Mouse (Mus musculus) myocyte (in vitro differentiated cells): ENCODE data around the gene Lpp. TPM values are rescaled to one million over a fixed set of nuclear protein-coding genes. Genes with fewer than 3 reads are reported as not detected.

Experiments
- H3K27me3 ChIP-seq: one replicate; pipeline ENCODE4 v1.6.1; 2011; ENCODE audit not compliant: control insufficient read depth, insufficient read depth, insufficient read length
- H3K36me3 ChIP-seq: one replicate; pipeline ENCODE4 v1.6.1; 2011; ENCODE audit not compliant: control insufficient read depth, insufficient read depth
- H3K4me2 ChIP-seq: one replicate; pipeline ENCODE4 v1.6.1; 2011; ENCODE audit warnings: low read depth, control low read depth
- H3K4me3 ChIP-seq: one replicate; pipeline ENCODE4 v1.5.1; 2011; ENCODE audit warnings: mild to moderate bottlenecking, control low read depth, moderate library complexity
- H3K79me2 ChIP-seq: one replicate; pipeline ENCODE4 v1.6.1; 2011; ENCODE audit not compliant: control insufficient read depth, insufficient read depth
- H3ac ChIP-seq: one replicate; pipeline ENCODE4 v1.6.1; 2011; ENCODE audit not compliant: control insufficient read depth, insufficient read length
- CEBPB ChIP-seq: IDR thresholded peaks from 2 replicates; pipeline ENCODE4 v1.6.1; 2011; ENCODE audit warnings: mild to moderate bottlenecking, moderate library complexity; ENCODE audit not compliant: poor library complexity, insufficient read depth, severe bottlenecking
- E2F4 ChIP-seq: IDR thresholded peaks from one replicate; pipeline ENCODE4 v1.6.1; 2011; ENCODE audit warnings: mild to moderate bottlenecking, control low read depth, moderate library complexity; ENCODE audit not compliant: insufficient read depth
- MAX ChIP-seq: IDR thresholded peaks from one replicate; pipeline ENCODE4 v1.6.1; 2011; ENCODE audit warnings: low read depth, mild to moderate bottlenecking, control low read depth
- MYOD1 ChIP-seq, 3 experiments: IDR thresholded peaks; one replicate each; pipeline ENCODE4 v1.6.1; 2011; ENCODE audit warnings: control low read depth in 2 of 3, low read depth in 2 of 3, mild to moderate bottlenecking in 2 of 3, moderate library complexity in 1 of 3; ENCODE audit not compliant: insufficient read length in 2 of 3, control insufficient read depth in 1 of 3
- MYOG ChIP-seq, 3 experiments: IDR thresholded peaks; one replicate each; pipeline ENCODE4 v1.6.1; 2011; ENCODE audit warnings: control low read depth in 2 of 3, low read depth in 2 of 3, mild to moderate bottlenecking in 2 of 3; ENCODE audit not compliant: insufficient read length in 2 of 3, control insufficient read depth in 1 of 3, insufficient read depth in 1 of 3
- POLR2A ChIP-seq: IDR thresholded peaks from one replicate; pipeline ENCODE4 v1.6.1; 2011; ENCODE audit warnings: low read depth, mild to moderate bottlenecking, control low read depth, moderate library complexity; ENCODE audit not compliant: insufficient read length
- POLR2AphosphoS2 ChIP-seq: IDR thresholded peaks from one replicate; pipeline ENCODE4 v1.6.1; 2011; ENCODE audit warnings: low read depth, control low read depth; ENCODE audit not compliant: insufficient read length
- REST ChIP-seq: IDR thresholded peaks from one replicate; pipeline ENCODE4 v1.6.1; 2011; ENCODE audit warnings: mild to moderate bottlenecking, control low read depth, moderate library complexity; ENCODE audit not compliant: insufficient read depth, insufficient read length
- SRF ChIP-seq: IDR thresholded peaks from one replicate; pipeline ENCODE4 v1.6.1; 2011; ENCODE audit warnings: low read depth; ENCODE audit not compliant: control insufficient read depth, insufficient read length
- TCF12 ChIP-seq: IDR thresholded peaks from one replicate; pipeline ENCODE4 v1.6.1; 2011; ENCODE audit warnings: mild to moderate bottlenecking, control low read depth; ENCODE audit not compliant: poor library complexity, insufficient read depth, severe bottlenecking
- TCF3 ChIP-seq: IDR thresholded peaks from one replicate; pipeline ENCODE4 v1.6.1; 2011; ENCODE audit warnings: low read depth, control low read depth; ENCODE audit not compliant: insufficient read length
- USF1 ChIP-seq: IDR thresholded peaks from one replicate; pipeline ENCODE4 v1.6.1; 2011; ENCODE audit warnings: low read depth, mild to moderate bottlenecking, control low read depth, moderate library complexity
- polyA plus RNA-seq: library from polyadenylated mRNA; unstranded; fragments of >200 nt; fragmentation: generic; extraction: Trizol; gene quantifications from one replicate; pipeline ENCODE4 v1.2.1, GENCODE M21; 2012; ENCODE audit warnings: missing spikeins

The Lpp gene
- polyA plus RNA-seq, 1 experiment, result 4.8 TPM

DNA sequence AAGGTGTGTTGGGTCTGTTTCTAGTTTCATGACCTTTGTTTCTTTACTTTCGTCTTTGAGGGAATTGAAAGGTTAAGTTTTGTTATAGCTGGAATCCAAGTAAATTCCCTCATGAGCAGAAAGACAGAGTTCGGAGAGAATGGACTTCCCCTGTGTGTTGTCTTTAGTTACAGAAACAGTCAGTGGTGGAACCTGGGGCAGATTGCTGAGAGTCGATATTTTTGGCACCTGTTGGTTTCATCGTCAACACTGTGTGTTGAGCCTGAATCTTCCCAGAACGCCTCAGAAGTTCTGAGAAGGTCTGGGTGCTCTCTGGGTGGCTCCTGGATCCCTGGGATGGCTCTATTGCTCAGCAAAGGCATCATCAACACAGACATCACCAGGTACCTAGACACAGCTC is 201.2 kb downstream of the Lpp start:
- no peaks in the 10 kb centered on the region for H3K36me3 ChIP-seq

DNA sequence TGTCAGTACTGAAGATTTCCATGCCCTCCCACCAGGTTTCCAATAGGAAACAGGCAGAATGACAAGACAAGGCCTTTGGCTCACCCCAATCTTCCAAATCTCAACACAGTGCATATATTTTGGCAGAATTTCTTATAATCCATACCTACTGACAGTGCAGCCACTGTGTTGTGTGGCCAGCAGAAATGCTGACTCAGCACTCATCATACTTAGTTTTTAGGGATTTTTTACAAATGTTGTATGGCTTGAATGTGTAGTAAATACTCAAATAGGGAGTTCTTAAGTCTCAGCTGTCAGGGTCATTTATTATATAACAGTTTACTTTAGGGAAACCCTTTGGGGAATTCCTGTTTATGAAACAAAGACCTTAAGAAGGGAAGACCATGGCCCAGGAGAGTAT is 202.2 kb downstream of the Lpp start:
- peaks cover 3% of the 10 kb centered on the region for H3K79me2 ChIP-seq
- TF ChIP-seq CEBPB, result no peak
- no peak for TF ChIP-seq MAX
- TF ChIP-seq E2F4, result no peak
- no peak for TF ChIP-seq MYOD1 (IDR thresholded peaks at IDR 0.05; ENCODE audit: control insufficient read depth in 1 of 3, insufficient read length in 2 of 3, low read depth in 2 of 3)
- TF ChIP-seq MYOG (IDR thresholded peaks at IDR 0.05; ENCODE audit: control insufficient read depth in 1 of 3, insufficient read depth in 1 of 3, insufficient read length in 2 of 3, low read depth in 2 of 3), result no peak
- H3K27me3 ChIP-seq, result no peaks in the 10 kb centered on the region
- no peak overlapping the region for H3K4me3 ChIP-seq
- no peak overlapping the region for H3K4me2 ChIP-seq
- no peaks in the 10 kb centered on the region for H3K36me3 ChIP-seq
- no peak overlapping the region for H3ac ChIP-seq

More for the DNA sequence above, 201.2 kb downstream of the Lpp start:
- Histone ChIP-seq H3K4me3 (no peak overlapping the region), H3K79me2 (no peaks in the 10 kb centered on the region), H3K4me2 (no peak overlapping the region), H3ac (no peak overlapping the region), H3K27me3 (no peaks in the 10 kb centered on the region)
- TF ChIP-seq USF1 (no peak), MYOG (IDR thresholded peaks at IDR 0.05; ENCODE audit: control insufficient read depth in 1 of 3, insufficient read depth in 1 of 3, insufficient read length in 2 of 3, low read depth in 2 of 3) (no peak), SRF (no peak), MAX (no peak), REST (no peak), E2F4 (no peak), TCF12 (no peak), POLR2AphosphoS2 (no peak), MYOD1 (IDR thresholded peaks at IDR 0.05; ENCODE audit: control insufficient read depth in 1 of 3, insufficient read length in 2 of 3, low read depth in 2 of 3) (no peak), POLR2A (no peak), CEBPB (no peak), TCF3 (no peak)

DNA sequence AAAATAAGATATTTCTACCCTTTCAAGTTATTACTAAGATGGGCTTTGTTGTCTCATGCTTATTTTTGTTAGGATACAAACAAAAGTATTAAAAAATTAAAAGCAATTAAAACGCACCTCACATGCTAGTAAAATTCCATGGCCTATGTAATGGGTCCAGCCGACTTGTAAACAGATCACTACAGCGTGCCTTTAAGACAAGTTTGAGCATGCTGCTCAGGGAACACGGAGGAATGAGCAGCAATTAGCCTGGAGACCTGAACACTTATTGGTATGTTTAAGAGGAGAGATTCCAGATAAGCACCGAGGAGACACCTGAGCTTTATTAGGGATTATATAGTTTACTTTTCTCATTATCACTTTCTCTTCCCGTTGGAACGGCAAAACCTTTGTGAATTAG is 205.3 kb downstream of the Lpp start:
- Histone ChIP-seq H3K4me2 (no peak overlapping the region), H3K27me3 (no peaks in the 10 kb centered on the region), H3K79me2 (peaks cover 16% of the 10 kb centered on the region), H3K4me3 (no peak overlapping the region), H3K36me3 (no peaks in the 10 kb centered on the region), H3ac (no peak overlapping the region)
- TF ChIP-seq USF1, result no peak
- no peak for TF ChIP-seq POLR2A

DNA sequence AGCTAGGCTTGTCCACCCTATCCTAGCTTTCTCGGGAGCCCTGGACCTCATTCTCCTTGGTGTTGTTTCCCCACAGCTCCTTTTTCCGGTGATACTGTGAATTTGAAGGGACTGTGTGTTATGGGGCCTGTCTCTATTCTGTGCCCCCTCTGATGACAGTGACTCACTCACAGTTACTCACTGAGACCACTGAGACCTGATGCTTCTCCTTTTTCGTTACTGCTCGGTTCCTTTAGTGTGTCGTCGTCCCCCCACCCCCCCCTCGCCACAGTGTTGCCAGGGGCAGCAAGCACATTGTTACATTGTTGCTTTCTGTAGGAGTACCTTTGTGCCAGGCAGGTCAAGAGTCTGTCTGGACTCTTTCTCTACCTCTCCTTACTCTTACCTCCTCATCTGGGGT is 206.5 kb downstream of the Lpp start:
- Histone ChIP-seq H3K36me3 (no peaks in the 10 kb centered on the region), H3K4me3 (no peak overlapping the region), H3K4me2 (no peak overlapping the region), H3K27me3 (no peaks in the 10 kb centered on the region), H3K79me2 (peaks cover 16% of the 10 kb centered on the region), H3ac (no peak overlapping the region)
- TF ChIP-seq MAX (no peak), MYOG (IDR thresholded peaks at IDR 0.05; ENCODE audit: control insufficient read depth in 1 of 3, insufficient read depth in 1 of 3, insufficient read length in 2 of 3, low read depth in 2 of 3) (no peak), USF1 (no peak)

DNA sequence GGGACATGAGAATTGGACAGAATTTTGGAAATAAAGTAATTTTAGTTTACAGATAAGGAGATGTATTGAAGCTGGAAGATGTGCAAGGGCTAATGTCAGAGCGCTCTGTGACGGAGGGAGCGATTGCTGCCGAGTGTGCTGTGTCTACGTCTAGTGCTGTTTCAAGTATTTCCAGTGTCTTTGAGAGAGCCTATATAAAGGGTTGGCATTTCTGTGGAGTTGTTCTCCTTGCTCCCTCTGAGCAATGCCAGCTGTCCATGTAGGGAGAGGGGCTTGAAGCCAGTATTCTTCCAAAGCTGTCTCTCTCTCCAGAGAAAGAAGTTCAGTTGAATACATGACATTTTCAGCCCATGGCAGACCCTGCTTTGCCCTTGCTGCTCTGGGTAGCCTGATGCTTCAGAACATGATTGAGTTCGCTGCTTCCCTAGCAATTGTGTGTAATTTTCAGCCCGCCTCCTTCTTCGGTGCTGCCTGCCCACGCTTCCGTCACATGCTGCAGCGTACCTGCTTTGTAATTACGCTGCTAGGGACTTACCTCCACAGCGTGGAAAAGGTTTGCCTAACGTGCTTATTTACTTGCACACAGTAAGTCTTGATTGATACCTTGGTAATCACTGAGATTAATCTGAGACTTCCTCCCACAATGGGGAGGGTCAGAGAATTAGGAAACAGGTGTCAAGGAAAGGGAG is 207.1 kb downstream of the Lpp start:
- no peaks in the 10 kb centered on the region for H3K36me3 ChIP-seq
- no peak for TF ChIP-seq MYOD1 (IDR thresholded peaks at IDR 0.05; ENCODE audit: control insufficient read depth in 1 of 3, insufficient read length in 2 of 3, low read depth in 2 of 3)
- no peak for TF ChIP-seq USF1
- TF ChIP-seq E2F4, result no peak
- no peak for TF ChIP-seq TCF3
- no peak for TF ChIP-seq REST
- no peak for TF ChIP-seq POLR2A
- TF ChIP-seq MYOG (IDR thresholded peaks at IDR 0.05; ENCODE audit: control insufficient read depth in 1 of 3, insufficient read depth in 1 of 3, insufficient read length in 2 of 3, low read depth in 2 of 3), result no peak
- no peak for TF ChIP-seq MAX
- TF ChIP-seq TCF12, result no peak
- TF ChIP-seq SRF, result no peak
- TF ChIP-seq CEBPB, result no peak
- no peak for TF ChIP-seq POLR2AphosphoS2
- H3K4me3 ChIP-seq, result no peak overlapping the region
- no peaks in the 10 kb centered on the region for H3K27me3 ChIP-seq
- peaks cover 16% of the 10 kb centered on the region for H3K79me2 ChIP-seq
- H3ac ChIP-seq, result no peak overlapping the region
- no peak overlapping the region for H3K4me2 ChIP-seq
